Mouse (Mus musculus): ENCODE results near the gene Gm1043.

GRCm38 (mm10) chr5:37039908-37040307 lies 45.3 kb upstream of the Gm1043 start:
- TF ChIP-seq MAFK (IDR thresholded peaks at IDR 0.05; ENCODE audit: insufficient read depth, low read depth, low read length), result no peak
- no peak for TF ChIP-seq ZNF384 (IDR thresholded peaks at IDR 0.05; ENCODE audit: low read depth, low read length)
